Mouse (Mus musculus) mesoderm, embryonic 11.5 days (tissue): ENCODE data around the gene Tmem161a.
"Not testable (repeated sequence)": the region's sequence is repeated elsewhere in the genome, so short reads cannot be mapped to it uniquely, and the experiment has no call there.

ENCODE experiments used
- DNase-seq: peaks from one replicate; pipeline ENCODE4 v3.0.0-alpha.2; 2012; ENCODE audit warnings: low read depth, low spot score

The Tmem161a gene

DNA sequence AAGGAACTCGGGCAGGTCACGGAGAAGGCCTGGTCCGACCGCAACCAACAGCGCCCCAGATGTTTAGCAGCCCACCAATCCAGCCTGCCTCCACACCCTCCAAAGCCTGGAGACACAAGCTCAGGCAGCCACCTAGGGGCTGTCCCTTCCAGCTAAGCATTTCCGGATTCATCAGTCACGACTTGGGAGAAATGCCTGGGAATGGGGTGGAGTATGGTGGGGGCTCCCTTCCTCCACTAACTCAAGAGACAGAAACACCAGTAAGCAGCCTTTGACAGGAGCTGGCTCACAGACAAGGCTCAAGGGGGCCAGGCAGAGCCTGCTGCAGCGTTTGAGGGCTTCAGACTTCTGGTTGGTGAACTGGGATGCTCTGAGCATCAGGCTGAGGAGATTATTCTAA lies 38.4 kb downstream of the Tmem161a start:
- DNase-seq = no peak

DNA sequence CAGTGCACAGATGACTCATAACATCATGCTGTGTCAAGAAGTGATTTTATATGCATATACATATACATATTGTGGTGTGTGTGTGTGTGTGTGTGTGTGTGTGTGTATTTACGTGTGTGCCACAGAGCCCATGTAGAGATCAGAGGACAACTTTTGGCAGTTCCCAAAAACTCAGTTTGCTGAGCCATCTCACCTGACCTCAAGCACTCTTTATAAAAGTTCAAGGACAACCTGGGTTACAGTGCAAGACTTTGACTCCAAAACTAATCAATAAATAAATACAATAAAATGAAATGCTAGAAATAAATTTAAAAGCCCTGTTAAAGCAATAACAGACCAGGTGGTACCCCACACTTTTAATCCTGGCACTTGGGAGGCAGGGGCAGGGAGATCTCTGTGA lies 39.1 kb downstream of the Tmem161a start:
- no peak for DNase-seq

DNA sequence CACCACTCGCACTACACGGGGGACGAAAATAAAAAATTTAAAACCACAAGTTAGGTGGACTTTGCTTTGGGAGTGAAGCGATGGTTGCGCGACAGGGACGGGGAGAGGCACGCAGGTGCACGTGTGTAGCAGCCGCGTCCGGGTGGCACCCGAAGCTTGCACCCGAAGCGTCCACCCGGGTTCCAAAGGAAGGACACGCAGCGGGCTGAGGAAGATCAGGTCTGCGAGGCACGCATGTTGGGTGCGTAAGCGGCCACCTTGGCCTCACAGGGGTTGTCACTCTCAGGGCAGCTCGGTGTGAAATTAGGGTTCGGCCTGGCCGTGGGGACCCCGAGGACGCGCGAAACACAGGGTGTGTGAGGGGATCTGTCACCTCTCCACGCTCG lies 39.6 kb downstream of the Tmem161a start:
- DNase-seq = no peak

DNA sequence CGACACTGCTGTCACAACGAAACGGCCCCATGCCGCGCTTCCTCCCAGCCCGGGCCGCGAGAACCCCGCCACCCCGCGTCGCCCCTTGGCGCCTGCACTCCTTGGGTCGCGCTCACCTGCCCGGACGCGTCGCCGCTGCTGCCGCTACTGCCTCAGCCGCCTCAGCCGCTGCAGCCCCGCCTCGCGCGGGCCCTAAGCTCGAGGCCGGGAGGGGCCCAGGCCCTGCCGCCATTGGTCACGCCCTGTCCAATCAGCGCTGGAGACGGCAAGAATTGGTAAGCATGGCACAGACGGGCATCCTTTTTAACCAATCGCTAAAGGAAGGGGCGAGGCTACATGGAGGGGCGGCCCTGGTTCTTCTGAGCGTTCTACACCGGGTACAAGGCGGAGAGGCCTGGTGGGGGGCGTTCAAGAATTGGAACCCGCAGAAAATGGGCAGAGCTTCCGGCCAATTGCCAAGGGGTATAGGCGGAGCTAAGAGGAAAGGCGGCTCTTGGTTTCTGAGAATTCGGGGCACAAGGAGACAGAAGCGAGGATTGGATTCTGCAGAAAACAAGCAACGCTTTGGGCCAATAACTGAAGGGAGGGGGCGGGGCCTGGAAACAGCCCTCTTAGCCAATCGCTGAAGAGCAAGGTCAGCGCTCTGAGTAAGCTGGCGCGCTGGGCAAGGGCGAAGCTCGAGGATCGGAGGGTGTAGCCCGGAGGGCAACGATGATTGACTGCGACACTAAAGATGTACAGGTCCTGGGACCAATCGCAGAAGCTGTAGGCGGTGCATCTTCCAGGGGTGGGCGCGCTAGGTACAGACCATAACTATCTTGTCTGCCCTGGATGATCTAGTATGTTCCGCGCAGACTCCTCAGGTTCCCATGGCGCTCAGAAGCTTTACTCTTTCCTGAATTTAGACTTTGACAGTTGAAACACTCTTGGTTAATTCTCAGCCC lies 40.2 kb downstream of the Tmem161a start, which contains the start of gene Slc25a42:
TSS of gene Slc25a42 (minus strand) at position 194 of the 944 bp plus-strand sequence.
- peak; percentile 98 for DNase-seq

DNA sequence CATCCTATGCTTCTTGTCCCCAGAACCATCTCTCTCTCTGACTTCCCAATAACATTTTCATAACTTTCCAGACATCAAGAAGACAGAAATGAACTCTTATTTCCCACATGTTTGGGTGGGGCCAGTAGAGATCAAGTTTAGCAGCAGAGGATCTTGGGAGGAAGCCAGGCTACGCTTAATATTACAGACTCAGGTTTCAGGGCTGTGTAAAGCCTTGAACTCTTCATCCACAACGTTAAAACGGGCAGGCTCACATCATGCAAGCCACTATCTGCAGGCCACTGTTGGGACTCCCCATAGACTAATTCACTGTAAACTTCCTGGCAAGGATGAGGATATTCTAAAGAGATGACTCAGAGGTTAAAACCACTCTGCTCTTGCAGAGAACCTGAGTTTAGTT lies 42.3 kb downstream of the Tmem161a start:
- DNase-seq = no peak

GRCm38 (mm10) chr8:70215092-70215491 lies 42.9 kb downstream of the Tmem161a start:
- DNase-seq = no peak

DNA sequence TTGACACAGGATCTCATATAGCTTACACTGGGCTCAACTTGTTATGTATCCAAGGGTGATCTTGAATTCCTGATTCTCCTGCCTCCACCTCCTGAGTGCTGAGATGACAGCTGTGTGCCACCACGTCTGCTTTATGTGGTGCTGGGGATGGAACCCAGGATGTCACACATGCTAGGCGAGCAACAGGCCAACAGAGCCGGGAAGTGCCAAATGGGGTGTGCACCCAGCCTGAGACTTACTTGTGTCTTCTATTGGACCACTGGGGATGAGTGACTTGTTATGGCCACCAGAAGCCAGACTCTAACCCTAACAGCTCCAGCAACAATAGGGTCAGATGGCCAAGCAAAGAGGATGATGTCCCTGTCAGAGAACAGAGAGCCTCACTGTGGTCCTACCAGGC lies 44.0 kb downstream of the Tmem161a start:
- not testable (repeated sequence) for DNase-seq

GRCm38 (mm10) chr8:70216566-70216965 lies 44.4 kb downstream of the Tmem161a start:
- DNase-seq = no peak

DNA sequence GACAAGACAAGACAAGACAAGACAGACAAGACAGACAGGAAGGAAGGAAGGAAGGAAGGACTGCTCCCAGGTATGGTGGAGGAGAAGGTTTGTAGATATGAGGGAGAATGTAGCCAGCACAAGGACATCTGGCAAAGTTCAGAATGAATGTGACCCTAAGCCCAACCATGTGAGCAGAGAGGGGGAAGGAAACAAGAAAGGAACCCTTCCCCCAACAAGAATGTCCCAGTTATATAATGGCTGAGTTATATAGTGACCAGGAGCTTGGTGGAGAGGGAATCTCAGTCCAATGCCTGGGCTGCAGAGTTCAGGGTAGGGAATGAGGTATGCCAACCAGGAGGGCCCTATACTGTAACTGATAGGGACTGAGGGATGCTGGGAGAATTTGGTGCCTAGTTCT lies 45.3 kb downstream of the Tmem161a start:
- no peak for DNase-seq

DNA sequence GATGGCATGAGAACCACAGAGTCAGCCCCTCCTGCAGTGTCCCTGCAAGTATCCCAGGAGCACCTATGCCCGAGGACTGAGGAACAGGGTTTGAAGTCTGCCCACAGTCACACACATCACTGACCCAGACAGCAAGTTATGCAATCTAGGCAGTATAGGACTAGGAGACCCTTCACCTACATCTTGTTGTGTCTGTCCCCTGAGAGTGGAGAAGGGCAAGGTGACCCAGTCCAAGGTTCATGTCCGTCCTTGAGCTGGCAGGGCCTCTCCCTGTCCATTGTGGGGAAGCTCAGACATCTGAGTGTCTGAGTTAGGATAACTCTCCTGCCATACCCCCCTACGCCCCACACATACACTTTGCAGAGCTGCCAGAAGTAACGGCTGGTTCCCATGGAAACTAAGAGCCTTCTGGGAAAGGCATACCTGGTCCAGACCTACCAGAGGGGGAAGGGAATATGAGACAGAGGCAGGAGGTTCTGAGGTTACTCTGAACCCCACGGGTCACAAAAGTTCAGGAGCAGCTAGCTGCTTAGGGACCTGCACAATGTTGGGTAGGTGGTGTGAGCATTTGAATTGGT lies 47.0 kb downstream of the Tmem161a start:
- DNase-seq = no peak

DNA sequence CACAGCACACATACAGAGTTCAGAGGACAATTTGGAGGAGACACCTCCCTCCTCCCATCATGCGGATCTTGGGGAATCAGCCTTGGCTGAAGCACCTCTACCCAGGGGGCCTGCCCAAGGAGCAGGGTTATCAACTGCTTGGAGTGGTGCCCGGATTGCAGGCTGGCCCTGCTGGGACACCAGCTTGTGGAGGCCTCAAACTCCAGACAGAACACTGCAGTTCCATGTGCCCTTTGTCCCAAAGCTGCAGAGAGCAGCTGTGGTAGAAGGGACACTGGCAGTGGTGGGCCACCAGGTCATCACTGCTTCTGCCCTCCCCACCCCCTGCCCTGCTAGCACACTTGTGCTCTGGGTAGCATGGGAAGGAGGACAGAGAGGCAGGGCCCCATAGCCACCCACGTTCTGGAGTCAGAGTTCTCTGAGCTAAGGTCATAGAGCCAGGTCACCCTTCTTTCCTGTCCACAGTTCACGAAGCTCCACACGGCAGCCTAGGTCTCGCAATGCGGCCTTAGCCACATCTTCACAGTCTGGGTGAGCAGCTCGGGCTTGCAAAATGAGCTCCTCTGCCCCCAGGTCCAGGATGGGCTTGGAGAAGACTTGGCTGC lies 48.2 kb downstream of the Tmem161a start:
- no peak for DNase-seq

- DNase-seq = no peak
Observed at GRCm38 (mm10) chr8:70220911-70221310, 48.8 kb downstream of the Tmem161a start.

DNA sequence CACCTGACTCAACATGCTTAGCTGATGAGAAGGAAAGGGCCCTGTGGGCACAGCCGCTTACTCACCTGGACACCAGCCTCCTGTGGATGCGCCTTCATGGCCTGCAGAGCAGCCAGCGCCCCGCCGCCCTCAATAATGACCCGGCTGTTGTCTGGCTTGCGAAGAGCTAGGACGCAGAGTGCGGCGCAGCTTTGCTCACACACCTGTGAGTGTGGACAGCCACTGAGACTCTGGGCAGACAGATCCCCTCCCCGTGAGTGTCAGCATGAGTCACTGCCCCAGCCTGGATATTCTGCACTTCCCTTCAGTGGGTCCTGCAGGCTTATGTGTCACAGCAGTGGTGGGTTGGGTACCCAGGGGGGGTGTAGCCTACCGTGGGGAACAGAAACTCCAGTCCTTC lies 49.9 kb downstream of the Tmem161a start:
- no peak for DNase-seq

GRCm38 (mm10) chr8:70223341-70223740 lies 51.2 kb downstream of the Tmem161a start:
- no peak for DNase-seq

GRCm38 (mm10) chr8:70227997-70228396 lies 55.8 kb downstream of the Tmem161a start:
- peak; percentile 14 for DNase-seq

- no peak for DNase-seq
Observed at GRCm38 (mm10) chr8:70230837-70231236, 58.7 kb downstream of the Tmem161a start.
